Mouse (Mus musculus): ENCODE data around the gene Nenf. TPM values are rescaled to one million over a fixed set of nuclear protein-coding genes. Genes with fewer than 3 reads are reported as not detected.

Gene Nenf
- 10 to 100 TPM; 68.3 to 69.6 TPM for total RNA-seq (2021)
- long read RNA-seq, experiment 1, transcript Nenf-201 (4 exons, 742 nt), result major isoform, 91 of 96 reads
- long read RNA-seq, experiment 1, partial matches to known transcripts, result 2 of 96 reads
- long read RNA-seq, experiment 1, other reads (novel, unspliced or antisense), result 3 of 96 reads
- long read RNA-seq, experiment 2, transcript Nenf-201 (4 exons, 742 nt), result major isoform, 97 of 108 reads
- long read RNA-seq, experiment 2, partial matches to known transcripts, result 1 of 108 reads
- long read RNA-seq, experiment 2, other reads (novel, unspliced or antisense), result 10 of 108 reads

- H3K27ac ChIP-seq, result peak within 1 kb of the TSS; percentile 95
- intact Hi-C loops (cut with DNase I), result no loop called here
- peak; percentile 48 for TF ChIP-seq CTCF (IDR thresholded peaks at IDR 0.05)
- H3K4me3 ChIP-seq, result peak within 1 kb of the TSS; percentile 81
- DNase-seq, result peak; percentile 88
These were observed at the start of gene Nenf for GRCm38 (mm10) chr1:191317591-191318196. TSS of gene Nenf (minus strand) at chr1:191318194.

DNA sequence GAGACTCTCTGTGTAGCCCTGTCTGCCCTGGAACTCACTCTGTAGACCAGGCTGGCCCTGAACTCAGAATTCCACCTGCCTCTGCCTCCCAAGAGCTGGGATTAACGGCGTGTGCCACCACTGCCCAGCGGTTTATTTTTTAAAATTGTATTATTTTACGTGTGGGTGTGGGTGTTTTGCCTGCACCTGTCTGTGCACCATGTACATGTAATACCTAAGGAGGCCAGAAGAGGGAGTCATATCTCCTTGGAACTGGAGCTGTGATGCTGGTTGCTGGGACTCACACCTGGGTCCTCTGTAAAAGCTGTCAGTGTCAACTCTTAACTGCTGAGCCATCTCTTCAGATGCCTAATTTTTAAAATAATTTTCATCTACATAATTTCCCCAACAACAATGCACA, 46.5 kb upstream of the Nenf start:
- DNase-seq, result no peak
- H3K4me3 ChIP-seq, result no peak overlapping the region
- intact Hi-C loops (cut with DNase I), result no loop called here
- peak; percentile 73 for TF ChIP-seq CTCF (IDR thresholded peaks at IDR 0.05)
- H3K27ac ChIP-seq, result no peak overlapping the region

DNA sequence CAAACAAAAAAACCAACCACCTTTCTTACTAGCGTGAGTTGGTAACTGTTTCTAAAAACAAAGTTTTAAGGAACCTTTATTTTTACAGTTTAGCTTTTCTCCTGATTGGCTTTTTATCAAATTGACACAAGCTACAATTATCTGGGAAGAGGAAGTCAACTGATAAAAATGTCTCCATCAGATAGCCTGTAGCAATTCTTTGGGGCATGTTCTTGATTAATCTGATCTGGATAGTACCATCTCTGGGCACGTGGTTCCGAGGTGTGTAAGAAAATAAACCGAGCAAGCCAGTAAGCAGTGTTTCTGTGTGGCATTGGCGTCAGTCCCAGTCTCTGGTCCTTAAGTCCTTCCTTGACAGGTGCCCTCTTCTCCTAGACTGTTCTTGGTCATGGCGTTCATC, 44.4 kb upstream of the Nenf start:
- no peak overlapping the region for H3K27ac ChIP-seq
- DNase-seq, result no peak
- intact Hi-C loops (cut with DNase I), result no loop called here
- no peak overlapping the region for H3K4me3 ChIP-seq
- TF ChIP-seq CTCF (IDR thresholded peaks at IDR 0.05), result no peak

GRCm38 (mm10) chr1:191359478-191359877, 41.5 kb upstream of the Nenf start:
- TF ChIP-seq CTCF (IDR thresholded peaks at IDR 0.05), result no peak
- DNase-seq, result no peak
- intact Hi-C loops (cut with DNase I), result no loop called here
- Histone ChIP-seq H3K4me3 (no peak overlapping the region), H3K27ac (no peak overlapping the region)

DNA sequence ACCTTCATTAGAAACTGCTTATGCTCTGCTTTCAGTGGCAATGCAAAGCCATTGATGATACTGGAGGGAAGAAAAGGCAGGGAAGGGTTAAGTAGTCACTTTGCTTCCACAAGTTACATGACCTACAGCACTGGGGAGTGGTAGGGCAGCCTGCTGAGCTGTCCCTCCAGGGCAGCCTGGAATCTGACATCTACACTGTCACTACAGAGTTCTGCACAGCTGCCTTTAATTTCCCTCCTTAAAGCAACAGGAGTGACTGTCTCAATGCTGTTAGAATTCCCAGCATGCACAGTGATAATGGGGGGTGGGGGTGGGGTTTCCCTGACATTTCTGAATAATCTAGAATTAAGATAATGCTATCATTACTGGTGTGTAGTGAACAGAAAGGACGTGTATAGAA, 38.9 kb upstream of the Nenf start:
- no peak for TF ChIP-seq CTCF (IDR thresholded peaks at IDR 0.05)
- no peak for DNase-seq
- Histone ChIP-seq H3K4me3 (no peak overlapping the region), H3K27ac (no peak overlapping the region)
- intact Hi-C loops (cut with DNase I), result no loop called here

- no peak for TF ChIP-seq CTCF (IDR thresholded peaks at IDR 0.05)
- intact Hi-C loops (cut with DNase I), result loop anchor here (2.0 kb wide), 1 partner anchor 215 kb away; no protein-coding TSS in a partner anchor
- DNase-seq, result no peak
- Histone ChIP-seq H3K4me3 (no peak overlapping the region), H3K27ac (no peak overlapping the region)
These were observed 35.8 kb upstream of the Nenf start for GRCm38 (mm10) chr1:191353836-191354235.

- Histone ChIP-seq H3K4me3 (no peak overlapping the region), H3K27ac (peak overlapping the region; percentile 43; the same call in 1 of the 2 replicates)
- intact Hi-C loops (cut with DNase I), result loop anchor here (2.0 kb wide), 1 partner anchor 216 kb away; no protein-coding TSS in a partner anchor
- TF ChIP-seq CTCF (IDR thresholded peaks at IDR 0.05), result peak; percentile 66
- DNase-seq, result peak; percentile 63
These were observed 34.9 kb upstream of the Nenf start for GRCm38 (mm10) chr1:191352786-191353488.

DNA sequence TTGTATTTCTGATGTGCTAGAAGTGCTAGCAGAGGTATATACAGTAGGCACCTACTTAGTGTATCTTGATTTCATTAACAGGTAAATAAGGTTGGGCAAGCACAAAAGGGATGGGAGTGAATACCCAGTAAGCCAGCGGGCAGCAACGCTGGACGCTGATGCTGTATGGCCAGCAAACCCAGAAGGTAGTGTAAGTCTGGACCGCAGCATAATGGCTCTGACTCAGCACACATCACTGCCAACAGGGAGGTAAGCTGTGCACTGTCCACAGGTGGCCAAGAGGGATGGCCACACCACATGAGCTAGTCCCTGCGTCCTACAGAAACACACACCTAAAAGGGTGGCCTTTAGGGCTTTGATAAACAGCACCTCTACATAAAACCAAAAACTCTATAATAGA, 32.4 kb upstream of the Nenf start:
- no peak overlapping the region for H3K4me3 ChIP-seq
- no peak for DNase-seq
- TF ChIP-seq CTCF (IDR thresholded peaks at IDR 0.05), result no peak
- H3K27ac ChIP-seq, result no peak overlapping the region
- intact Hi-C loops (cut with DNase I), result no loop called here

DNA sequence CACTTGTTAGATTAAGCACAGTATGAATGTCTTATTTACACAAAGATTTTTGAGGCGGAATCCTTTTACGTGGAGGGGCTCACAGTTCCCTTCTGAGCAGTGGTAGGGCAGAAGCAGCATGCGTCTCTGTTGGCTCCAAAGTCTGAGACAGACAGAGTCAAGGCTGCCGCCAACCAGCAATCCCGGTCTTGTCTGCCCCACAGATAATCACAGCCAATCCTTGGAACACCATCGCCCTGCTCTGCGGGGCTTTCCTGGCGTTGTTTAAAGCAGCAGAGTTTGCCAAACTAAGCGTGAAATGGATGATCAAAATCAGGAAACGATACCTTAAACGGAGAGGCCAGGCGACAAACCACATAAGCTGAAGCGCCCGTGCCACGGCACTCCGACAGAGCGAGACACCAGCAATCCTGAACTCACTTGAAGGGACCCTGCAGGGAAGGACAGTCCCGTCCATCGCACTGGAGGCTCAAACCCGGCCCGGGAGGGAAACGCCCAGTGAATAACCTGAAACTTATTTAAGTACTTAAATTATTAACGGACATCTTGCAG, 31.6 kb upstream of the Nenf start:
- no peak for DNase-seq
- intact Hi-C loops (cut with DNase I), result loop anchor here (5.0 kb wide), 1 partner anchor 37 kb away; no protein-coding TSS in a partner anchor
- H3K27ac ChIP-seq, result no peak overlapping the region
- TF ChIP-seq CTCF (IDR thresholded peaks at IDR 0.05), result no peak
- no peak overlapping the region for H3K4me3 ChIP-seq

DNA sequence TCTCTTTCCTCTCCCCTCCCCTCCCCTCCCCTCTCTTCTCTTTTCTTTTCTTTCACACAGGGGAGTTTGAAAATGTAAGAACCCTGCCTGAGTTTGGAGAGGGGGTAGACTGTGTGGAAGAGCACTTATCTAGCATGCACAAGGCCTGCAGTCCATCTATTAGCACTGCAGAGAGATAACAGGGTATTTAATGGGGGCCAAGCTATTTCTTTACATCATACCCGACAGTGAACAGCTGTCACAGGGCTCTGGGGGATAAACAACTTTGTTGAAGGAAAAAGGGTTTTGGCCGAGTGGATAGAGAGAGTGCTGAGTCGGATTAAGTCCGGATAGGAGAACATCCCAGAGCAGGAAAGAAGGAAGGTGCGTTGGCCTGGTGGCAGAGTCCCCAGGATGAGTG, 31.0 kb upstream of the Nenf start:
- intact Hi-C loops (cut with DNase I), result loop anchor here (5.0 kb wide), 1 partner anchor 37 kb away; no protein-coding TSS in a partner anchor
- no peak overlapping the region for H3K27ac ChIP-seq
- TF ChIP-seq CTCF (IDR thresholded peaks at IDR 0.05), result no peak

DNA sequence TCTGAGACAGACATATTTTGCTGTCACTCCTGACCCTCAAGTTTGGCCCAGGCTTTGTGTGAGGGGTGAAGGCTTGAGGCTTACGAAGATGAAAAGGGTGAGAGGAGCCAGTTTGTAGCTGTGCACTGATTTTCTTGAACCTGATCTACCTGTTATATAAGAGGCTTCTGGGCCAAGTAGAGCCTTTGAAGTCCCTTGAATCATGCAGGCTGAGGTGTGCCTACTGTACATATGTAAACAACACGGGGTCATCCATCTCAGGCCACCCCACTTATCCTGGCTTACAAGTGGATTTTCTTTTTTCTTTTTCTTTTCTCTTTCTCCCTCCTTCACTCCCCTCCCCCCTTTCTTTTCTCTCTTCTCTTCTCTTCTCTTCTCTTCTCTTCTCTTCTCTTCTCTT, 30.6 kb upstream of the Nenf start:
- DNase-seq, result no peak
- intact Hi-C loops (cut with DNase I), result loop anchor here (5.0 kb wide), 1 partner anchor 36 kb away; no protein-coding TSS in a partner anchor
- H3K27ac ChIP-seq, result no peak overlapping the region
- no peak overlapping the region for H3K4me3 ChIP-seq
- TF ChIP-seq CTCF (IDR thresholded peaks at IDR 0.05), result no peak

More for the DNA sequence above, 31.0 kb upstream of the Nenf start:
- no peak overlapping the region for H3K4me3 ChIP-seq
- no peak for DNase-seq

DNA sequence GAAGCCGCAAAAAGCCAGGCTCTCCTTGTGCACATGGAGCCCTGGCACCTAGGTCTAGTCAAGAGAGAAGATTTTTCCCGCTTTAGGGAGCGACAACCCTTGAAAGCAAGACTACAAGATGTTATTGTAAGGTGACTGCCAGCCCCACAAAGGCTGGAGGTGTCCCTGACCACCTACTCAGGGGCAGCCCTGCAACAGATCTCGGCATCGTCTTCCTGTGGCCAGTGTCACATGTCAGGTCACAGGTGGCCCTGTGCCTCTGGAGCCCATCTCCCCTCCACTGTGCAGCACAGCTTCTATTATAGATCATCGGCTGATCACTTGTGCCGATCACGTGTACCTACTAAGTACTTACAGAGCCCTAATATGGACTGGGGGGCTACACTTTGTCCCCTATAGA, 29.6 kb upstream of the Nenf start:
- no peak overlapping the region for H3K4me3 ChIP-seq
- intact Hi-C loops (cut with DNase I), result loop anchor here (5.0 kb wide), 1 partner anchor 35 kb away; no protein-coding TSS in a partner anchor
- TF ChIP-seq CTCF (IDR thresholded peaks at IDR 0.05), result no peak
- no peak overlapping the region for H3K27ac ChIP-seq
- DNase-seq, result no peak

DNA sequence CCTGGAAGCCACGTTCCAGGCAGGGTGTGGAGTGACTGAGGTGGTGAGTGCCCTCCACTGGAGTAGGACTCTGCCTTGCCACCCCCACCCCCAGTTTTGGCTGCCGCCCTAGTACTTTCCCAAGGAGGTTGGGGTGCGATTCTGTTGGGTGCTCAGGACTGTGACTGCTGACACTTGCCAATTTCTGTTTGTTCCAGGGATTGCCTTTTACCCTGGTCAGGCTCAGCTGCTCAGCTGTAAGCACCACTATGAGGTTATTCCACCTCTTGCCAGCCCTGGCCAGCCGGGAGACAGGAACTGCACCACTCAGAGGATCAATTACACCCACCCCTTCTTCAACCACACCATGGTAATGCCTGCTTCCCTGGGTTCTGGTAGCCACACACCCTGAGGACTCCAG, 22.5 kb upstream of the Nenf start:
- intact Hi-C loops (cut with DNase I), result no loop called here
- no peak for TF ChIP-seq CTCF (IDR thresholded peaks at IDR 0.05)
- Histone ChIP-seq H3K27ac (no peak overlapping the region), H3K4me3 (no peak overlapping the region)
- peak; percentile 57 for DNase-seq
